Mouse (Mus musculus) myocyte (in vitro differentiated cells): ENCODE data around the gene Ccdc182. TPM values are rescaled to one million over a fixed set of nuclear protein-coding genes. Genes with fewer than 3 reads are reported as not detected.
A peak's percentile ranks its signal among the peaks of the same experiment; 100 is the strongest.

ENCODE experiments used
- H3K27me3 ChIP-seq: one replicate; pipeline ENCODE4 v1.6.1; 2011; ENCODE audit not compliant: control insufficient read depth, insufficient read depth, insufficient read length
- H3K36me3 ChIP-seq: one replicate; pipeline ENCODE4 v1.6.1; 2011; ENCODE audit not compliant: control insufficient read depth, insufficient read depth
- H3K4me2 ChIP-seq: one replicate; pipeline ENCODE4 v1.6.1; 2011; ENCODE audit warnings: low read depth, control low read depth
- H3K4me3 ChIP-seq: one replicate; pipeline ENCODE4 v1.5.1; 2011; ENCODE audit warnings: mild to moderate bottlenecking, control low read depth, moderate library complexity
- H3K79me2 ChIP-seq: one replicate; pipeline ENCODE4 v1.6.1; 2011; ENCODE audit not compliant: control insufficient read depth, insufficient read depth
- H3ac ChIP-seq: one replicate; pipeline ENCODE4 v1.6.1; 2011; ENCODE audit not compliant: control insufficient read depth, insufficient read length
- CEBPB ChIP-seq: IDR thresholded peaks from 2 replicates; pipeline ENCODE4 v1.6.1; 2011; ENCODE audit warnings: mild to moderate bottlenecking, moderate library complexity; ENCODE audit not compliant: poor library complexity, insufficient read depth, severe bottlenecking
- E2F4 ChIP-seq: IDR thresholded peaks from one replicate; pipeline ENCODE4 v1.6.1; 2011; ENCODE audit warnings: mild to moderate bottlenecking, control low read depth, moderate library complexity; ENCODE audit not compliant: insufficient read depth
- MAX ChIP-seq: IDR thresholded peaks from one replicate; pipeline ENCODE4 v1.6.1; 2011; ENCODE audit warnings: low read depth, mild to moderate bottlenecking, control low read depth
- MYOD1 ChIP-seq, 3 experiments: IDR thresholded peaks; one replicate each; pipeline ENCODE4 v1.6.1; 2011; ENCODE audit warnings: control low read depth in 2 of 3, low read depth in 2 of 3, mild to moderate bottlenecking in 2 of 3, moderate library complexity in 1 of 3; ENCODE audit not compliant: insufficient read length in 2 of 3, control insufficient read depth in 1 of 3
- MYOG ChIP-seq, 3 experiments: IDR thresholded peaks; one replicate each; pipeline ENCODE4 v1.6.1; 2011; ENCODE audit warnings: control low read depth in 2 of 3, low read depth in 2 of 3, mild to moderate bottlenecking in 2 of 3; ENCODE audit not compliant: insufficient read length in 2 of 3, control insufficient read depth in 1 of 3, insufficient read depth in 1 of 3
- POLR2A ChIP-seq: IDR thresholded peaks from one replicate; pipeline ENCODE4 v1.6.1; 2011; ENCODE audit warnings: low read depth, mild to moderate bottlenecking, control low read depth, moderate library complexity; ENCODE audit not compliant: insufficient read length
- POLR2AphosphoS2 ChIP-seq: IDR thresholded peaks from one replicate; pipeline ENCODE4 v1.6.1; 2011; ENCODE audit warnings: low read depth, control low read depth; ENCODE audit not compliant: insufficient read length
- REST ChIP-seq: IDR thresholded peaks from one replicate; pipeline ENCODE4 v1.6.1; 2011; ENCODE audit warnings: mild to moderate bottlenecking, control low read depth, moderate library complexity; ENCODE audit not compliant: insufficient read depth, insufficient read length
- SRF ChIP-seq: IDR thresholded peaks from one replicate; pipeline ENCODE4 v1.6.1; 2011; ENCODE audit warnings: low read depth; ENCODE audit not compliant: control insufficient read depth, insufficient read length
- TCF12 ChIP-seq: IDR thresholded peaks from one replicate; pipeline ENCODE4 v1.6.1; 2011; ENCODE audit warnings: mild to moderate bottlenecking, control low read depth; ENCODE audit not compliant: poor library complexity, insufficient read depth, severe bottlenecking
- TCF3 ChIP-seq: IDR thresholded peaks from one replicate; pipeline ENCODE4 v1.6.1; 2011; ENCODE audit warnings: low read depth, control low read depth; ENCODE audit not compliant: insufficient read length
- USF1 ChIP-seq: IDR thresholded peaks from one replicate; pipeline ENCODE4 v1.6.1; 2011; ENCODE audit warnings: low read depth, mild to moderate bottlenecking, control low read depth, moderate library complexity
- polyA plus RNA-seq: library from polyadenylated mRNA; unstranded; fragments of >200 nt; fragmentation: generic; extraction: Trizol; gene quantifications from one replicate; pipeline ENCODE4 v1.2.1, GENCODE M21; 2012; ENCODE audit warnings: missing spikeins

The Ccdc182 gene
- polyA plus RNA-seq, 1 experiment = not detected

GRCm38 (mm10) chr11:88295298-88295697 lies 1.4 kb downstream of the Ccdc182 start:
- no peak overlapping the region for H3K4me2 ChIP-seq
- no peak overlapping the region for H3K4me3 ChIP-seq
- peaks cover 5% of the 10 kb centered on the region for H3K27me3 ChIP-seq
- H3K36me3 ChIP-seq = no peaks in the 10 kb centered on the region
- TF ChIP-seq POLR2AphosphoS2 = no peak
- no peak for TF ChIP-seq USF1
- TF ChIP-seq MYOD1 (IDR thresholded peaks at IDR 0.05; ENCODE audit: control insufficient read depth in 1 of 3, insufficient read length in 2 of 3, low read depth in 2 of 3) = no peak
- no peak for TF ChIP-seq CEBPB
- no peak for TF ChIP-seq REST
- TF ChIP-seq TCF12 = no peak
- no peak for TF ChIP-seq TCF3
- no peak for TF ChIP-seq SRF
- TF ChIP-seq POLR2A = no peak
- no peak for TF ChIP-seq MAX
- no peak for TF ChIP-seq E2F4
- TF ChIP-seq MYOG (IDR thresholded peaks at IDR 0.05; ENCODE audit: control insufficient read depth in 1 of 3, insufficient read depth in 1 of 3, insufficient read length in 2 of 3, low read depth in 2 of 3) = no peak
- H3K79me2 ChIP-seq = no peaks in the 10 kb centered on the region
- H3ac ChIP-seq = no peak overlapping the region

- H3K36me3 ChIP-seq = no peaks in the 10 kb centered on the region
- peaks cover 5% of the 10 kb centered on the region for H3K27me3 ChIP-seq
- no peak overlapping the region for H3ac ChIP-seq
- H3K79me2 ChIP-seq = no peaks in the 10 kb centered on the region
- TF ChIP-seq MYOG (IDR thresholded peaks at IDR 0.05; ENCODE audit: control insufficient read depth in 1 of 3, insufficient read depth in 1 of 3, insufficient read length in 2 of 3, low read depth in 2 of 3) (no peak), POLR2A (no peak), CEBPB (peak; percentile 32; the same call in 1 of the 2 replicates), MAX (no peak)
- H3K4me2 ChIP-seq = no peak overlapping the region
- H3K4me3 ChIP-seq = no peak overlapping the region
Measured at GRCm38 (mm10) chr11:88297526-88297925, 3.7 kb downstream of the Ccdc182 start.

GRCm38 (mm10) chr11:88299345-88299744 lies 5.5 kb downstream of the Ccdc182 start:
- TF ChIP-seq MYOG (IDR thresholded peaks at IDR 0.05; ENCODE audit: control insufficient read depth in 1 of 3, insufficient read depth in 1 of 3, insufficient read length in 2 of 3, low read depth in 2 of 3) (no peak), POLR2A (no peak), MYOD1 (IDR thresholded peaks at IDR 0.05; ENCODE audit: control insufficient read depth in 1 of 3, insufficient read length in 2 of 3, low read depth in 2 of 3) (no peak), USF1 (no peak), TCF3 (no peak), E2F4 (no peak), MAX (no peak), SRF (no peak), POLR2AphosphoS2 (no peak), CEBPB (no peak), REST (no peak), TCF12 (no peak)
- Histone ChIP-seq H3K4me2 (no peak overlapping the region), H3K79me2 (no peaks in the 10 kb centered on the region)

GRCm38 (mm10) chr11:88301619-88302018 lies 7.8 kb downstream of the Ccdc182 start:
- H3K4me3 ChIP-seq = no peak overlapping the region
- H3ac ChIP-seq = no peak overlapping the region
- H3K27me3 ChIP-seq = peaks cover 5% of the 10 kb centered on the region
- no peaks in the 10 kb centered on the region for H3K36me3 ChIP-seq
- no peaks in the 10 kb centered on the region for H3K79me2 ChIP-seq
- no peak for TF ChIP-seq MYOG (IDR thresholded peaks at IDR 0.05; ENCODE audit: control insufficient read depth in 1 of 3, insufficient read depth in 1 of 3, insufficient read length in 2 of 3, low read depth in 2 of 3)
- TF ChIP-seq MAX = no peak
- TF ChIP-seq E2F4 = no peak
- TF ChIP-seq REST = no peak
- no peak for TF ChIP-seq POLR2AphosphoS2
- no peak for TF ChIP-seq TCF3
- no peak overlapping the region for H3K4me2 ChIP-seq

More at GRCm38 (mm10) chr11:88299345-88299744, 5.5 kb downstream of the Ccdc182 start:
- Histone ChIP-seq H3K4me3 (no peak overlapping the region), H3ac (no peak overlapping the region), H3K27me3 (peaks cover 5% of the 10 kb centered on the region), H3K36me3 (no peaks in the 10 kb centered on the region)

- Histone ChIP-seq H3K79me2 (no peaks in the 10 kb centered on the region), H3K4me2 (no peak overlapping the region), H3K27me3 (no peaks in the 10 kb centered on the region), H3ac (no peak overlapping the region), H3K36me3 (no peaks in the 10 kb centered on the region), H3K4me3 (no peak overlapping the region)
- TF ChIP-seq TCF3 (no peak), MYOD1 (IDR thresholded peaks at IDR 0.05; ENCODE audit: control insufficient read depth in 1 of 3, insufficient read length in 2 of 3, low read depth in 2 of 3) (no peak), CEBPB (no peak), POLR2A (no peak), USF1 (no peak), REST (no peak), MAX (no peak), TCF12 (no peak)
Measured at GRCm38 (mm10) chr11:88305759-88306158, 11.9 kb downstream of the Ccdc182 start.
